Mouse (Mus musculus): Measurements from ENCODE around the gene Tpk1.

GRCm38 (mm10) chr6:43462849-43463369, 203.2 kb downstream of the Tpk1 start:
- no peak for TF ChIP-seq CTCF (IDR thresholded peaks at IDR 0.05; ENCODE audit: low read depth)
- TF ChIP-seq EP300 (IDR thresholded peaks at IDR 0.05; ENCODE audit: low read depth): no peak
